Mouse (Mus musculus): ENCODE measurements around the gene Vmn2r54. TPM values are rescaled to one million over a fixed set of nuclear protein-coding genes. Genes with fewer than 3 reads are reported as not detected.
"Not testable (repeated sequence)": the region's sequence is repeated elsewhere in the genome, so short reads cannot be mapped to it uniquely, and the experiment has no call there.

Gene Vmn2r54
- not detected for total RNA-seq (2018; cell fraction: chromatin; rRNA removed)
- total RNA-seq (2018; cell fraction: cytosol; rRNA removed) = not detected
- not detected for total RNA-seq (2018; cell fraction: nucleus; rRNA removed)
- not detected in 3 replicates for polyA plus RNA-seq (2018)

DNA sequence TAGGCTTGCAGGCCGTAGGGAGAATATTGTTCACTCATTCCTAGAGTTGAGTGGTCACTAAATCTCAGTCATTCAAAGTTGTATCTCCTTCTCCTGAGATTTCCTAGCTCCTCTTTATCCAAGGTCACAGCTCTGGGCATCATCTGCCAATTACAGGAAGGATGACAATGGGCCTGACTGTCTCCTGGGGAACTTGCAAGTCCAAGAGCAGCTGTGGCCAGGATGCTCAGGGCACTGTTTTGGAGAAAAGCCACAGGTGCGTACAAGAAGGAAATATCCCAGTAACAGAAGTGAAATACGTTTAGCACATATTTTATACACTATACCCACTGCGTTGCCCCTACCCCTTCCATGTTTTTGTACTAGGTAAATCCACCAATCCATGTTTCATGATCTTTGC is at the start of gene Vmn2r54:
Vmn2r54 (minus strand) TSS at position 101 of the 400 bp plus-strand sequence.
- not testable (repeated sequence) for H3K36me3 ChIP-seq (ENCODE audit: inconsistent target); H3K79me2 ChIP-seq (ENCODE audit: inconsistent target); H3K27ac ChIP-seq; H3K4me3 ChIP-seq (ENCODE audit: inconsistent target)
- 84% methylated on average over 3 of the region's 4 CpGs for WGBS (ENCODE audit: missing documents)

DNA sequence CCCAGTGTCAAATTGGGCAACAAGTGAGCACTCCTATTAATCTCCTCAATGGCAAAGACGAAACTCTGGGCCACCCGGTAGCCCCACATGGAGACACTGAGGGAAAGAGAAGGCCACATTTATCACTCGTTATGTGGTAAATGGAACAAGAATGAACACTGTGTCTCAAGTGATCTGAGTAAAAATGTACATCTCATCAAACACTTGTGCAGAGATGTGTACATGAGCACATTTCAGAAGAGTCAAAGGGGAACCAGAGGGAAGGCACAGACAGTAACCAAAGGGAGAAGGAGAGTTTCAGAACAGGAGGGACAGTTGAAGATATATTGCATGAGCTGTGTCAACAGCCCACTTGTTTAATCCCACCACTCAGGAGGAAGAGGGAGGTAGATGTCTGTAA is 44.8 kb upstream of the Vmn2r54 start, which contains the start of gene Vmn2r55:
Vmn2r55 (minus strand) TSS at position 101 of the 400 bp plus-strand sequence.
- H3K79me2 ChIP-seq (ENCODE audit: inconsistent target); H3K27ac ChIP-seq; H3K36me3 ChIP-seq (ENCODE audit: inconsistent target); H3K4me3 ChIP-seq (ENCODE audit: inconsistent target): not testable (repeated sequence)
- WGBS (ENCODE audit: missing documents) = 96% methylated on average over 3 of the region's 3 CpGs

GRCm38 (mm10) chr7:12608688-12609087 is 31.4 kb downstream of the Vmn2r54 start, which contains the start of gene Vmn2r53:
Gene Vmn2r53, minus strand, starts transcription at chr7:12608788.
- H3K27ac ChIP-seq = no peak within 1 kb of the TSS
- H3K36me3 ChIP-seq (ENCODE audit: inconsistent target) = no peaks in the 10 kb centered on the region
- H3K4me3 ChIP-seq (ENCODE audit: inconsistent target) = no peak within 1 kb of the TSS
- no peaks in the 10 kb centered on the region for H3K79me2 ChIP-seq (ENCODE audit: inconsistent target)

Other genes starting within 250 kb of the Vmn2r54 start
- gene Zfp551, start 217.6 kb downstream of the Vmn2r54 start, polyA plus RNA-seq (2018) = 0.42 to 0.87 TPM (median 0.72 TPM) in 3 replicates
- gene Zfp606, start 162.0 kb downstream of the Vmn2r54 start, polyA plus RNA-seq (2018) = 2.6 to 4.4 TPM (median 4.3 TPM) in 3 replicates
- gene 2900092C05Rik, start 127.8 kb downstream of the Vmn2r54 start, polyA plus RNA-seq (2018) = not detected in 3 replicates
- not detected in 3 replicates for gene Vmn2r53, start 31.5 kb downstream of the Vmn2r54 start, polyA plus RNA-seq (2018)
- not detected in 3 replicates for gene Vmn2r55, start 44.7 kb upstream of the Vmn2r54 start, polyA plus RNA-seq (2018)
- gene Vmn2r56, start 94.7 kb upstream of the Vmn2r54 start, polyA plus RNA-seq (2018) = not detected in 3 replicates
- gene Zscan18, start 163.3 kb upstream of the Vmn2r54 start, polyA plus RNA-seq (2018) = 0.43 to 1.0 TPM (median 0.47 TPM) in 3 replicates
- gene Zfp329, start 178.5 kb upstream of the Vmn2r54 start, polyA plus RNA-seq (2018) = 6.3 to 6.9 TPM (median 6.3 TPM) in 3 replicates
- 17.3 to 21.6 TPM (median 21.1 TPM) in 3 replicates for gene Zfp110, start 194.4 kb upstream of the Vmn2r54 start, polyA plus RNA-seq (2018)
- 1.6 to 2.1 TPM (median 1.9 TPM) in 3 replicates for gene Zfp128, start 240.9 kb upstream of the Vmn2r54 start, polyA plus RNA-seq (2018)

Data from macrophage (primary cell).